Mouse (Mus musculus) liver, embryonic 11.5 days (tissue): ENCODE measurements around the gene Vps8. TPM values are rescaled to one million over a fixed set of nuclear protein-coding genes. Genes with fewer than 3 reads are reported as not detected.

ENCODE experiments used
- ATAC-seq: fragments of 200-750 bp; cut with Nextera tagmentation; replicated peaks from 2 replicates; pipeline ENCODE4 v1.8.0; 2017; ENCODE audit warnings: moderate number of reproducible peaks, mild to moderate bottlenecking, moderate TSS enrichment, moderate library complexity; ENCODE audit not compliant: low FRiP score
- DNase-seq: peaks from one replicate; pipeline ENCODE4 v3.0.0-alpha.2; 2017; ENCODE audit warnings: low spot score
- H3K27ac ChIP-seq: fragments of 300-500 bp; sonication (generic); 2 replicates; pipeline ENCODE4 v1.5.1; 2014; ENCODE audit warnings: mild to moderate bottlenecking, low read depth, low read length, control low read depth
- H3K27me3 ChIP-seq: fragments of 300-500 bp; sonication (generic); replicated peaks from 2 replicates; pipeline ENCODE4 v1.6.1; 2014; ENCODE audit warnings: low read length, mixed read lengths; ENCODE audit not compliant: control insufficient read depth, insufficient read depth
- H3K36me3 ChIP-seq: fragments of 300-500 bp; sonication (generic); 2 replicates; pipeline ENCODE4 v1.6.1; 2014; ENCODE audit warnings: mild to moderate bottlenecking, low read length, moderate library complexity, mixed read lengths; ENCODE audit not compliant: control insufficient read depth, insufficient read depth
- H3K4me1 ChIP-seq: fragments of 300-500 bp; sonication (generic); replicated peaks from 2 replicates; pipeline ENCODE4 v1.6.1; 2014; ENCODE audit warnings: low read length, mixed read lengths; ENCODE audit not compliant: control insufficient read depth, insufficient read depth
- H3K4me2 ChIP-seq: fragments of 300-500 bp; sonication (generic); 2 replicates; pipeline ENCODE4 v1.6.1; 2014; ENCODE audit warnings: mild to moderate bottlenecking, control low read depth, moderate library complexity
- H3K4me3 ChIP-seq: fragments of 300-500 bp; sonication (generic); 2 replicates; pipeline ENCODE4 v1.5.1; 2014; ENCODE audit warnings: low read depth, low read length, control low read depth
- H3K9ac ChIP-seq: fragments of 300-500 bp; sonication (generic); 2 replicates; pipeline ENCODE4 v1.6.1; 2014; ENCODE audit warnings: low read depth, low read length, control low read depth
- H3K9me3 ChIP-seq: fragments of 300-500 bp; sonication (generic); 2 replicates; pipeline ENCODE4 v1.6.1; 2016; ENCODE audit warnings: low read length, inconsistent platforms, mixed read lengths; ENCODE audit not compliant: control insufficient read depth
- WGBS: fragments of 180-500 bp; shearing (Covaris S2); extraction: QIAGEN DNeasy Blood & Tissue Kit; methylation state at CpG from one replicate; pipeline ENCODE4 v1.1.7; 2014; 5-methylcytosine and 5-hydroxymethylcytosine counted together
- polyA plus RNA-seq: library from polyadenylated mRNA; unstranded; fragments of >200 nt; fragmentation: Nextera tagmentation; extraction: Ambion mirVana; gene quantifications from 2 replicates; pipeline ENCODE4 v1.2.1, GENCODE M21; 2014

Vps8 gene
- polyA plus RNA-seq, 1 experiment from 2014 or later, result 15.9 TPM

- H3K4me1 ChIP-seq, result 0 out of 2 replicates have a peak, but pooled peaks cover 2% of the 10 kb centered on the region
- no peaks in the 10 kb centered on the region for H3K27me3 ChIP-seq
- H3K36me3 ChIP-seq, result no peaks in the 10 kb centered on the region
- no peak overlapping the region for H3K27ac ChIP-seq
- H3K4me2 ChIP-seq, result no peak overlapping the region
- no peak overlapping the region for H3K9ac ChIP-seq
- DNase-seq (no peak), ATAC-seq (no peak)
- H3K4me3 ChIP-seq, result no peak overlapping the region
- H3K9me3 ChIP-seq, result no peaks in the 10 kb centered on the region
- 52% methylated on average over 4 of the region's 4 CpGs for WGBS
These were observed 225.9 kb downstream of the Vps8 start for GRCm38 (mm10) chr16:21648800-21649199.

DNA sequence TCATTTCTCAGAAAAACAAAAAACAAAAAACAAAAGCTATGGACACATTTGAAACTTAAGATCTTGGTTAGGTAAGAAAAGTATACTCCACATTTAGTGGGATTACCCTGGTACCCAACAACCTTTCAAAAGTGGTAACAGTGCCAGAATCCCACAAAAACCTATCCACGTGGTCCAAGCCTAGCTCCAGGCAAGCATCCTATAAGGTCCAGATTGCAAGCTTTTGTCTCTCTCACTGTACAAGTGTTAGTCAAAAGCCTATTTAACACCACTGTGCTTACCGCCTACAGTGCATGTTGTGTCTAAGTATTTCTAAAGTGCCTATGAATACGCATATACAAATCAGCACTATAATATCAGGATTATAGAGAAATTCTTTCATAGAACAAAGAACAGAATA lies 227.4 kb downstream of the Vps8 start:
- Histone ChIP-seq H3K36me3 (no peaks in the 10 kb centered on the region), H3K4me3 (no peak overlapping the region), H3K27ac (no peak overlapping the region), H3K4me1 (no peaks in the 10 kb centered on the region), H3K4me2 (no peak overlapping the region), H3K27me3 (no peaks in the 10 kb centered on the region), H3K9me3 (no peaks in the 10 kb centered on the region), H3K9ac (no peak overlapping the region)
- WGBS, result 90% methylated on average over 3 of the region's 3 CpGs
- DNase-seq, result no peak
- ATAC-seq, result no peak

DNA sequence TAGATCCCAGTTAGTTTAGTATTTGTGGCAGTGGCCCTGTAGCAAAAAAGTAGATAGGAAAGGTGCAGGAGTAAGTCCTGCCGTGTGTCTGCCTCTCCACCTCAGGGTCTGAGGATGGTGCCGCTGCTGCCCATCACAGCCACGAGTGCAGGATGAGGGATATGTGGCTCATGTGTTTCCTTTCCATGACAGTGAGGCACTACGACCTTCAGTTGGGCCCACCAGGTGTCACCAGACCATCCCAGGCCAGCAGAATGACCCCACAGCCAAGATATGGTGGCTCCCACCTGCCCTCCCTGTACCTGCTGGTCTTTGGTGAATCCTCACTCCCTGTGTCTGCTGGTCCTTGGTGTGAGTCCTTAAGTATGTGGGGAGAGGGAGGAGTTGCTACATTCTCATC lies 228.2 kb downstream of the Vps8 start:
- no peak for DNase-seq
- Histone ChIP-seq H3K9ac (no peak overlapping the region), H3K4me3 (no peak overlapping the region), H3K27ac (no peak overlapping the region), H3K27me3 (no peaks in the 10 kb centered on the region), H3K4me2 (no peak overlapping the region), H3K4me1 (no peaks in the 10 kb centered on the region), H3K9me3 (no peaks in the 10 kb centered on the region), H3K36me3 (no peaks in the 10 kb centered on the region)
- ATAC-seq, result no peak
- 85% methylated on average over 4 of the region's 4 CpGs for WGBS

DNA sequence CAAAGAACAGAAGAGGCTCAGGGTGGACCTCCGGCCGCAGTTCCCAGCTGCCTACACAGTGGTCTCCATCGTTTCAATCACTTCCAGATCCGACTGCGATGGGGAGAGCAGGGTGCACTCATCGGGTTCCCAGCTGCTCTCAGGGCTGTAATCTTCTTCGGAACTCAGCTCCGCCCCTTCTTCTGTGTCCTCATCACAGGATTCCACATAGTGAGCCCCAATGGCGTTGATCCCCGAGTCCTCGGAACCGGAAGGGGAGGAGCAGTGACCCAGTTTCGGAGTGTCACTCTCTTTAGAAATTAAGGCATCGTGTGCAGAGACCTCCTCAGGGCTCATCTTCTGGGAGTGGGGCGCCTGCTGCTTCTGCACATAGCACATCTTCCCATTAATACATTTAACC lies 230.2 kb downstream of the Vps8 start:
- Histone ChIP-seq H3K27me3 (no peaks in the 10 kb centered on the region), H3K36me3 (no peaks in the 10 kb centered on the region), H3K27ac (no peak overlapping the region), H3K9me3 (no peaks in the 10 kb centered on the region), H3K4me2 (no peak overlapping the region), H3K4me3 (no peak overlapping the region), H3K4me1 (no peaks in the 10 kb centered on the region), H3K9ac (no peak overlapping the region)
- no peak for DNase-seq
- no peak for ATAC-seq
- 80% methylated on average over 15 of the region's 15 CpGs for WGBS

DNA sequence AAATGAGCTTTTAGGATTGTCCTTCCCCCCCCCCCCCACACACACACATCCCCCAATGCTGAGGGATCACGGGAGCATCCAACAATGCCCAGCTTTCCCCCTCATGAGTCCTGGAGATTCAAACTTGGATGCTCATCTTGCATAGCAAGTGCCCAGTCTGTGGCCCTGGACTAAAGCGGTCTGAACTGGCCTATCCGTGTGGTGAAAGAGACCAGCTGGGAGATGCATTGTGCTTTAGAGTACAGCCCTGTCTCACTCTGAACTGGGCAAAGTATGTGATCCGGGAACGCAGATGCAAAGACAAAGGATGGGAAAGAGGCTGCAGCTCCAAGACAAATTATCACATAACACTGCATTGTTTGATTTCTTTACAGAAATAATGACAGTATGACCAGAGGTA lies 231.5 kb downstream of the Vps8 start:
- DNase-seq (no peak), ATAC-seq (no peak)
- Histone ChIP-seq H3K4me3 (no peak overlapping the region), H3K9me3 (no peaks in the 10 kb centered on the region), H3K36me3 (no peaks in the 10 kb centered on the region), H3K27me3 (no peaks in the 10 kb centered on the region), H3K4me1 (no peaks in the 10 kb centered on the region), H3K9ac (no peak overlapping the region), H3K4me2 (no peak overlapping the region), H3K27ac (no peak overlapping the region)
- 84% methylated on average over 5 of the region's 5 CpGs for WGBS

DNA sequence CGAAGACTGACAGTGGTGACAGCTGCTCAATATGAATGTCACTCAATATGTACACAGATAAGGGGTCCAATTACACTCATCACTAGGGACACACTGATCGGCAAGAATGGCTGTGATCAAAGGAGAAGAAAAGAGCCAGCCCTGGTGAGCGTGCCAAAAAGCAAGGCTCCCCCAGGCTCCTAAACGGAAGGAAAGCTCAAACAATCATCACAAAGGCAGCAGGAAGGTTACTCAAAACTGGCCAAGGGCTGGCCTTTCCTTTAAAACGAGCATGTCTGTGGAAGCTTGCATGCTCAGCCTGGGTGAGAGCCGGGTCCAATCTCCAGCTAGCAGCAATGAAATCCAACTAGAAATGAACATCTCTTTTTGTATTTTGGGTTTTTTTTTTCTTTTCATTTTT lies 232.4 kb downstream of the Vps8 start:
- 63% methylated on average over 6 of the region's 6 CpGs for WGBS
- no peaks in the 10 kb centered on the region for H3K4me1 ChIP-seq
- no peak overlapping the region for H3K27ac ChIP-seq
- ATAC-seq (no peak), DNase-seq (no peak)
- no peak overlapping the region for H3K9ac ChIP-seq
- no peaks in the 10 kb centered on the region for H3K9me3 ChIP-seq
- H3K4me3 ChIP-seq, result no peak overlapping the region
- no peak overlapping the region for H3K4me2 ChIP-seq
- H3K36me3 ChIP-seq, result no peaks in the 10 kb centered on the region
- no peaks in the 10 kb centered on the region for H3K27me3 ChIP-seq

DNA sequence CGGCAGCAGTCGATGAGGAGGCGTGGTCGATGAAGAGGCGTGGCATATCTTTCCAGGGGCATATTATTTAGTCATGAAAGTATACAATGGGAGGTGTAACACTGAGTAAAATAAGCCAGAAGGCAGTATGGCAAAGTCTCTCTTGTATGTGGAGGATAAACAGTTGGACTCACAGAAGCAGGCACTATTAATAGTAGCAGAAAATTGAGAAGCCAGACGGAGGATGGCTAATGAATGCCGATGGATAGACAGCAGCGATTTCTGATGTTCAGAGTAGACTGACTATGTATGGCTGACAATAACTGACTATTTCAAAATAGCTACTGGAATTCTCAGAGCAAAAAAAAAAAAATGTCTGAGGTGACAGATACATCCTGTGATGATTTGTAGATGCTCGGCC lies 233.0 kb downstream of the Vps8 start:
- Histone ChIP-seq H3K27ac (no peak overlapping the region), H3K9me3 (no peaks in the 10 kb centered on the region), H3K9ac (no peak overlapping the region), H3K27me3 (no peaks in the 10 kb centered on the region), H3K4me1 (no peaks in the 10 kb centered on the region), H3K36me3 (no peaks in the 10 kb centered on the region), H3K4me2 (no peak overlapping the region), H3K4me3 (no peak overlapping the region)
- WGBS, result 89% methylated on average over 9 of the region's 9 CpGs
- ATAC-seq (no peak), DNase-seq (no peak)

GRCm38 (mm10) chr16:21664633-21665363 lies 241.9 kb downstream of the Vps8 start:
- no peak overlapping the region for H3K27ac ChIP-seq
- H3K4me3 ChIP-seq, result no peak overlapping the region
- no peak for ATAC-seq
- no peak overlapping the region for H3K4me2 ChIP-seq
- no peak for DNase-seq
- no peaks in the 10 kb centered on the region for H3K4me1 ChIP-seq
- peaks cover 13% of the 10 kb centered on the region for H3K27me3 ChIP-seq
- no peaks in the 10 kb centered on the region for H3K9me3 ChIP-seq
- 31% methylated on average over 18 of the region's 18 CpGs for WGBS
- no peaks in the 10 kb centered on the region for H3K36me3 ChIP-seq
- no peak overlapping the region for H3K9ac ChIP-seq

DNA sequence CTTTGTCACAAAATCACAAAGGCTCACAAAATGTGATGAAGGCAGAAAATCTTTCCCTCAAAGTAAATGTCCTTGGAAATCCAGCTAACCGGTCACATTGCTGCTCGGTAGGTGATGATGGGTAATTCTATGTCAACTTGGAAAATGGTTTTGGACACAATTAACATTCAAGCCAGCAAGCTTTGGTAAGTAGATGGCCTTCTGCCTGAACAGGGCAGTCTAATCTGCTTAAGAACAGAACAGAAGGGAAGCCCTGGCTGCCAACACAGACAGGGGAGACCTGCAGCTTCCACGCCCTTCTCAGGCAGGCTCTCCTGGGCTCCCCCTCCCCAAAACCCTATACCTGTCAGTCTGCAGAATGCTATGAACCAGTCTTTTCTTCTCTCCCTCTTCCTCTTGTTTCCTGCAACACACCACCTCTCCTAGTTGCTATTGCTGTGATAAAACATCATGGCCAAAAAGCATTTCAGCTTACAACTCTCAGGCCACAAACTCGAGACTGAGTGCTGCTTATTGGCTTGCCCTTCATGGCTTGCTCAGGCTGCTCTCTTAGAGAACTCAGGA lies 242.6 kb downstream of the Vps8 start:
- no peak overlapping the region for H3K9ac ChIP-seq
- peaks cover 13% of the 10 kb centered on the region for H3K27me3 ChIP-seq
- no peak overlapping the region for H3K4me3 ChIP-seq
- DNase-seq (no peak), ATAC-seq (no peak)
- H3K9me3 ChIP-seq, result no peaks in the 10 kb centered on the region
- no peak overlapping the region for H3K27ac ChIP-seq
- H3K4me2 ChIP-seq, result no peak overlapping the region
- 27% methylated on average over 4 of the region's 4 CpGs for WGBS
- H3K4me1 ChIP-seq, result no peaks in the 10 kb centered on the region
- H3K36me3 ChIP-seq, result no peaks in the 10 kb centered on the region
